Mouse (Mus musculus): ENCODE data around the gene Pds5a. TPM values are rescaled to one million over a fixed set of nuclear protein-coding genes. Genes with fewer than 3 reads are reported as not detected.

Gene Pds5a
- polyA plus RNA-seq, 1 experiment from 2014 or later, result 112 TPM

DNA sequence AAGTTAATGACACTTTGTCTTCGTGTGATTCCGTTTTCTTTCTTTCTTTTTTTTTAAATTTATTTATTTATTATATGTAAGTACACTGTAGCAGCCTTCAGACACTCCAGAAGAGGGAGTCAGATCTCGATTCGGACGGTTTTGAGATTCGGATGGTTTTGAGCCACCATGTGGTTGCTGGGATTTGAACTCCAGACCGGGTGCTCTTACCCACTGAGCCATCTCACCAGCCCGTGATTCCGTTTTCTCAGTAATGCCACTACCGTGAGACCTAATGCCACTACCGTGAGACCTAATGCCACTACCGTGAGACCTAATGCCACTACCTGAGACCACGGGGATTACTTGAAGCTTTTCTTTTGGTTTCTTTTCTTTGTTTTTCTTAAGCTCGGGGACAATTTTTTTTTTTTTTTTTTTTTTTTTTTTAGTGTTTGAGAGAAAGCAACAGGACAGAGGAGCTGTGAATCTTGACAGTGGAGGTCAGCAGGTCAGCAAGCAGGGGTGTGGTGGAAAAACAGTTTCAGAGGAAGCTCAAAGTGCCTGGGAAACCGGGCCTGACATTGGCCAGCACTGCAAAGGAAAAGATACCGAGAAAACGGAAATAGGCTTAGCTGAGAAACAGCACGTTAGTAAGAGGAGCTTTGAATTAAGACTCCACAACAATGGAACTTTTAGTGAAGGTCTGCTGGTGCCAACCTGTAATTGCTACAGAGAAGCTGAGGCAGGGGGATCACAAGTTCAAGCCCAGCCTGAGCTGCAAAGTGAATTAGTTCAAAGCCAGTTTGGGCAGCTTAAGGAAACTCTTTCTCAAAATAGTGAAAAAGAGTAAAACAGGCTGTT lies 19.2 kb upstream of the Pds5a start:
- Histone ChIP-seq H3K9me3 (ENCODE audit: control insufficient read depth, low read length) (no peaks in the 10 kb centered on the region), H3K4me3 (ENCODE audit: low read length) (no peak overlapping the region), H3K36me3 (ENCODE audit: control insufficient read depth, insufficient read depth, low read length) (no peaks in the 10 kb centered on the region), H3K9ac (ENCODE audit: low read depth, low read length) (no peak overlapping the region), H3K27me3 (ENCODE audit: control insufficient read depth, insufficient read depth, low read length) (no peaks in the 10 kb centered on the region), H3K4me2 (replicated peaks; ENCODE audit: low read depth, low read length) (no peak overlapping the region), H3K27ac (ENCODE audit: low read depth, low read length) (no peak overlapping the region), H3K4me1 (ENCODE audit: control insufficient read depth, insufficient read depth, low read length) (no peaks in the 10 kb centered on the region)
- 75% methylated on average over 18 of the region's 18 CpGs for WGBS
- no peak for ATAC-seq (ENCODE audit: low FRiP score, low TSS enrichment)

DNA sequence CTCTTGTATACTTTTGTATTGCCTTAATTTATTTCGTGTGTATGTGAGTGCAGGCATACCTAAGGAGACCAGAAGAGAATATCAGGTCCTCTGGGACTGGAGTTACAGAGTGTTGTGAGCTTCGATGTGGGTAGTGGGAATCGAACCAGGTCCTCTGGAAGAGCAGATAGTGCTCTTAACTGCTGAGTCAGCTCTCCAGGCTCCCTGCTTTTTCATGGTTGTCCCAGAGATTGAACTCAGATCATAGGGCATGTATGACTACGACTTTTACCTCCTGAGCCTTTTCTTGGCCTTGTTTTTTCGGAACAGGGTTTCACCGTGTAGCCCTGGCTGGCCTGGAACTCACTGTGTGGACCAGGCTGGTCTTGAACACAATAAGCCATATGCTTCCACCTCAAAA lies 17.0 kb upstream of the Pds5a start:
- Histone ChIP-seq H3K36me3 (ENCODE audit: control insufficient read depth, insufficient read depth, low read length) (no peaks in the 10 kb centered on the region), H3K4me2 (replicated peaks; ENCODE audit: low read depth, low read length) (no peak overlapping the region), H3K27me3 (ENCODE audit: control insufficient read depth, insufficient read depth, low read length) (no peaks in the 10 kb centered on the region), H3K9me3 (ENCODE audit: control insufficient read depth, low read length) (no peaks in the 10 kb centered on the region), H3K4me1 (ENCODE audit: control insufficient read depth, insufficient read depth, low read length) (no peaks in the 10 kb centered on the region), H3K9ac (ENCODE audit: low read depth, low read length) (no peak overlapping the region), H3K27ac (ENCODE audit: low read depth, low read length) (no peak overlapping the region), H3K4me3 (ENCODE audit: low read length) (no peak overlapping the region)
- no peak for ATAC-seq (ENCODE audit: low FRiP score, low TSS enrichment)
- WGBS, result 88% methylated on average over 6 of the region's 6 CpGs

DNA sequence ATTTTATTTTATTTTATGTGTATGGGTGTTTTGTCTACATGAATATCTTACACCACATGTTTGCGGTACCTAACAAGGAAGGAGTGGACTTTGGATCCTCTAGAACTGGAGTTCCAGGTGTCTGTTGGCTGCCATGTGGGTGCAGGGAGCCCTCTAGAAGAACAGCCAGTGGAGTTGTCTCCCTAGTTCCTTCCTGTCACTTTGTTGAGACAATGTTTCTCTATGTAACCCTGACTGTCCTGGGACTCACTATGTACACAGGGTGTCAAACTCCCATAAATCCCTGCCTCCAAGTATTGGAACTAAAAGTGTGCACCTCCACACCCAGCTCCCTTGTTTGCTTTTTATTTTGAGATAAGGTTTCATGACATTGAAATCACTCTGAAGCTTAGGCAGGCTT lies 13.4 kb upstream of the Pds5a start:
- Histone ChIP-seq H3K4me1 (ENCODE audit: control insufficient read depth, insufficient read depth, low read length) (no peaks in the 10 kb centered on the region), H3K27me3 (ENCODE audit: control insufficient read depth, insufficient read depth, low read length) (no peaks in the 10 kb centered on the region), H3K4me2 (replicated peaks; ENCODE audit: low read depth, low read length) (no peak overlapping the region), H3K9ac (ENCODE audit: low read depth, low read length) (no peak overlapping the region), H3K36me3 (ENCODE audit: control insufficient read depth, insufficient read depth, low read length) (no peaks in the 10 kb centered on the region), H3K27ac (ENCODE audit: low read depth, low read length) (no peak overlapping the region), H3K4me3 (ENCODE audit: low read length) (no peak overlapping the region), H3K9me3 (ENCODE audit: control insufficient read depth, low read length) (no peaks in the 10 kb centered on the region)
- no peak for ATAC-seq (ENCODE audit: low FRiP score, low TSS enrichment)
- WGBS, result 100% methylated on average over 1 of the region's 1 CpGs

DNA sequence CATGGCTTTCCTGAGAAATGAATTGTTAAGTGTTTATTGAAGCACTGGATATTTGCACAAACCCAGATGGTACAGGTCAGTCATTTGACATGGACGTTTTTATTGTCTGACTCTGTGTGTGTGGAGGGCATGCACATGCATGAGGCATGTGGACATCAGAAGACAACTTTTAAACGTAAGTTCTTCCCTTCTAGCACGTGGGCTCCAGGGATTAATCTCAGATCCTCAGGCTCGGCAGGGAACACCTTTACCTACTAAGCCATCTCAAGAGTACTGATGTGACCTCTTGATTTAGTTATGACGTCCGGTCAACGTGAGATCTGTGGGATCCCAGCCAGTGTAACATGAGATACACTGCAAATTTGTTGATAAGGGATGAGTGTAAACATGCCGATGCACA lies 12.2 kb upstream of the Pds5a start:
- ATAC-seq (ENCODE audit: low FRiP score, low TSS enrichment), result no peak
- no peak overlapping the region for H3K4me2 ChIP-seq (replicated peaks; ENCODE audit: low read depth, low read length)
- H3K27me3 ChIP-seq (ENCODE audit: control insufficient read depth, insufficient read depth, low read length), result no peaks in the 10 kb centered on the region
- H3K9ac ChIP-seq (ENCODE audit: low read depth, low read length), result no peak overlapping the region
- H3K9me3 ChIP-seq (ENCODE audit: control insufficient read depth, low read length), result no peaks in the 10 kb centered on the region
- no peaks in the 10 kb centered on the region for H3K4me1 ChIP-seq (ENCODE audit: control insufficient read depth, insufficient read depth, low read length)
- H3K4me3 ChIP-seq (ENCODE audit: low read length), result no peak overlapping the region
- WGBS, result 43% methylated on average over 8 of the region's 8 CpGs
- no peak overlapping the region for H3K27ac ChIP-seq (ENCODE audit: low read depth, low read length)
- H3K36me3 ChIP-seq (ENCODE audit: control insufficient read depth, insufficient read depth, low read length), result no peaks in the 10 kb centered on the region

DNA sequence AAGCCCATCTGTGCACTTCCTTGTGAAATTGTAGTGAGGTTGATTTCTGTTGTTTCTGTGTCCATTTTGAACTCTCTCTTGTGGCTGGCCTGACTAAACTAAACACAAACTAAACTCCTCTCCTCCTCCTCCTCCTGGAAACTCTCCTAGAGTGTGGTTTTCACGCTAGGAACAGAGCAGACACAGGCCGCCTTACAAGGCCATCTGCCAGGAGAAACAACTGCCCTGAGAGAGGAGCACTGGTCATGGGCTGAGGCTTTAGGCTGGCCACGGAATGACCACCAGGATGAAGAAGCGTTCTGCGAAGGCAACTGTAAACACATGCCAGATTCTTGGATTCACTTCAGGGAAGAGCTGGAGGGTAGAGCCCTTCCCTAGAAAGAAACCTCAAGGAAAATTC lies 8.9 kb upstream of the Pds5a start:
- ATAC-seq (ENCODE audit: low FRiP score, low TSS enrichment), result no peak
- Histone ChIP-seq H3K27ac (ENCODE audit: low read depth, low read length) (no peak overlapping the region), H3K4me1 (ENCODE audit: control insufficient read depth, insufficient read depth, low read length) (no peaks in the 10 kb centered on the region), H3K36me3 (ENCODE audit: control insufficient read depth, insufficient read depth, low read length) (no peaks in the 10 kb centered on the region), H3K4me2 (replicated peaks; ENCODE audit: low read depth, low read length) (no peak overlapping the region), H3K4me3 (ENCODE audit: low read length) (no peak overlapping the region), H3K9me3 (ENCODE audit: control insufficient read depth, low read length) (no peaks in the 10 kb centered on the region), H3K27me3 (ENCODE audit: control insufficient read depth, insufficient read depth, low read length) (no peaks in the 10 kb centered on the region), H3K9ac (ENCODE audit: low read depth, low read length) (no peak overlapping the region)
- 72% methylated on average over 5 of the region's 5 CpGs for WGBS

DNA sequence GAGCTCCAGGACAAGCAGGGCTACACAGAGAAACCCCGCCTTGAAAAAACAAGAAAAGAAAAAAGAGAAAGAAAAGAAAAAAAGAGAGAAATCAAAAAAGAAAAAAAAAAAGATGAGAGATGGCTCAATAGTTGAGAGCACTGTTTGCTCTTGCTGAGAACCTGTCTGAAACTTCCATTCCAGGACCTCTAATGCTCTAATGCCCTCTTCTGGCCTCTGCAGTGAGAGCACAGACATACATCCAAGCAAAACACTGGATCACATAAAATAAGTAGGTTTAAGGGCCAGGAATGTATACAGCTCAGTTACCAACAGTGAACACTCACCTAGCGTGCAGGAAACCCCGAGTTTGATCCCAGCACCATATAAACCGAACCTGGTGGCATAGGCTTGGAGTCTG lies 8.1 kb upstream of the Pds5a start:
- Histone ChIP-seq H3K4me2 (replicated peaks; ENCODE audit: low read depth, low read length) (no peak overlapping the region), H3K9ac (ENCODE audit: low read depth, low read length) (no peak overlapping the region), H3K36me3 (ENCODE audit: control insufficient read depth, insufficient read depth, low read length) (no peaks in the 10 kb centered on the region), H3K27ac (ENCODE audit: low read depth, low read length) (no peak overlapping the region), H3K27me3 (ENCODE audit: control insufficient read depth, insufficient read depth, low read length) (no peaks in the 10 kb centered on the region), H3K4me3 (ENCODE audit: low read length) (no peak overlapping the region), H3K9me3 (ENCODE audit: control insufficient read depth, low read length) (no peaks in the 10 kb centered on the region), H3K4me1 (ENCODE audit: control insufficient read depth, insufficient read depth, low read length) (no peaks in the 10 kb centered on the region)
- ATAC-seq (ENCODE audit: low FRiP score, low TSS enrichment), result no peak
- WGBS, result 72% methylated on average over 4 of the region's 4 CpGs

DNA sequence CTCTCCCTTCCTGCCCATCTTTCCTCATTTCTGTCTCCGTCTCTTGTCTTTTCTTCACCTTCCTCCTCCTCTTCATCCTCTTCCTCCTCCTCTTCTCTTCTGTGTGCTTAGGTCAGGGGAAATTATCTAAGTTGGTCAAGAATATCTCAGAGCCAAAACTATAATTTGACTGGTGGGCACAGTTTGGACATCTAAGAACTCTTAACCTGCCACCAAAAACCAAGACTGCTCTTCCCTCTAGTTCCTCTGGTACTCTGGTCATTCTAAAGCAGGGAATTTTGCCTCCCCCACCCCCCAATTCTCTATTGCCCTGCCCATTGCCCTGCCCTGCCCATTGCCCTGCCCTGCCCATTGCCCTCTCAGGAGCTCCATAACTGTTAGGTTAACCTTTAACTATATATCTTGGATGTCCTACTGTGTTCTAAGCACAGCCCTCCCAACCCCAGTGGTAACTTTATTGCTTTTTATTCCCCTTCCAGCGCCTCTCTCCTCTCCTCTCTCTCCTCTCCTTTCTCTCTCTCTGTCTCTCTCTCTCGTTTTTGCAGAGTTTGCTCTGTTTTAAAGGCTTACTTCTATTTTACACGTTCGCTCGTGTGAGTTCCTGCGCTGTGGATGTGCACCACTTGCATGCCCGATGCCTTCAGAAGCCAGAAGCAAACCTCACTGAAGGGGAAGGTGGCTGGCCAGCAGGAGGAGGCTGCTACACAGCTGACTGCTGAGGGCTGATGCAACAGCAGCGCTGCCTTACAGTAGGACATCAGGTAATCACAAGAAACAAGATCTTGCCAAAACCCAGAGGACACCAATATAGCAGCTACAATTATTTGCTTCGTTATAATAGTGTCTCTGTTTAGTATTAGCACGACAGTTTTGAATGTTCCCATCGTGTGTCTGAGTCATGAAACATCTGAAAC lies 6.9 kb upstream of the Pds5a start:
- Histone ChIP-seq H3K27ac (ENCODE audit: low read depth, low read length) (no peak overlapping the region), H3K9me3 (ENCODE audit: control insufficient read depth, low read length) (no peaks in the 10 kb centered on the region), H3K4me2 (replicated peaks; ENCODE audit: low read depth, low read length) (no peak overlapping the region), H3K4me3 (ENCODE audit: low read length) (no peak overlapping the region), H3K9ac (ENCODE audit: low read depth, low read length) (no peak overlapping the region), H3K36me3 (ENCODE audit: control insufficient read depth, insufficient read depth, low read length) (no peaks in the 10 kb centered on the region), H3K4me1 (ENCODE audit: control insufficient read depth, insufficient read depth, low read length) (no peaks in the 10 kb centered on the region), H3K27me3 (ENCODE audit: control insufficient read depth, insufficient read depth, low read length) (no peaks in the 10 kb centered on the region)
- WGBS, result 67% methylated on average over 12 of the region's 12 CpGs
- ATAC-seq (ENCODE audit: low FRiP score, low TSS enrichment), result no peak

DNA sequence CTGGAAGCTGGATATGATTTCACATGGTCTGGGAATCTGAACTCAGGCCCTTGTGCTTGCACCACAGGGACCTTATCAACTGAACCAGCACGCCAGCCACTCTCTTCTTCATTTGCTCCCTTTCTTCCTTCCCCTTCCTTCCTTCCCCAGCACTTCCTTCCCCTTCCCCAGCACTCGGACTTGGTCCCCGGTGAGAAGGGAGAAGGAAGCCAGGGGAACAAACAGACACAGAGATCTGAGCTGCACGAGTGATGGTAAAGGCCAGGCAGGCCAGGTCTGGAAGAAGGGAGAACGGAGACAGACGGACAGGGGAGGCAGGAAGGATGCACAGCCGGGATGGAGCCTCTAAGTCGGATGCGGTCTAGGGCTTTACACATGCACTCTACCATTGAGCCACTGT lies 5.2 kb upstream of the Pds5a start:
- no peak overlapping the region for H3K4me3 ChIP-seq (ENCODE audit: low read length)
- H3K27ac ChIP-seq (ENCODE audit: low read depth, low read length), result no peak overlapping the region
- no peaks in the 10 kb centered on the region for H3K27me3 ChIP-seq (ENCODE audit: control insufficient read depth, insufficient read depth, low read length)
- no peaks in the 10 kb centered on the region for H3K36me3 ChIP-seq (ENCODE audit: control insufficient read depth, insufficient read depth, low read length)
- H3K4me1 ChIP-seq (ENCODE audit: control insufficient read depth, insufficient read depth, low read length), result no peaks in the 10 kb centered on the region
- 77% methylated on average over 9 of the region's 9 CpGs for WGBS
- H3K4me2 ChIP-seq (replicated peaks; ENCODE audit: low read depth, low read length), result no peak overlapping the region
- H3K9me3 ChIP-seq (ENCODE audit: control insufficient read depth, low read length), result no peaks in the 10 kb centered on the region
- H3K9ac ChIP-seq (ENCODE audit: low read depth, low read length), result no peak overlapping the region
- ATAC-seq (ENCODE audit: low FRiP score, low TSS enrichment), result no peak

DNA sequence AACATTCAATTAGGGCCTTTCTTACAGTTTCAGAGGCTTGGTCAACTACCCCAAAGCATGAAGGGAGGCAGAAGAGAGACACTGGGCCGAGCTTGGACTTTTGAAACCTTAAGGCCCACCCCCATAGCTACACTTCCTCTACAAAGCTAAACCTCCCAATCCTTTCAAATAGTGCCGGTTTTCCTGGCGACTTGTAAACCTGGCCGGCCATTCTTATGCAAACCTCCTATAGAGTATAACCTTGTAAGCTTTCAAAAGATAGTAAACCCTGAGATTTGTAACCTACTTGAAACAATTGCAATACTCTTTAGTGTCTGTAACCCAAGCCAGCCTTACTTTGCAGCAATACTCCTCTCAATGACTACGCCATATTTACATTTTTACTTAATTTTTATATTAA lies 2.0 kb upstream of the Pds5a start:
- Histone ChIP-seq H3K27me3 (ENCODE audit: control insufficient read depth, insufficient read depth, low read length) (no peaks in the 10 kb centered on the region), H3K4me3 (ENCODE audit: low read length) (no peak overlapping the region), H3K4me1 (ENCODE audit: control insufficient read depth, insufficient read depth, low read length) (peaks cover 6% of the 10 kb centered on the region), H3K36me3 (ENCODE audit: control insufficient read depth, insufficient read depth, low read length) (no peaks in the 10 kb centered on the region; the same call in 1 of the 2 replicates), H3K27ac (ENCODE audit: low read depth, low read length) (no peak overlapping the region), H3K4me2 (replicated peaks; ENCODE audit: low read depth, low read length) (no peak overlapping the region), H3K9me3 (ENCODE audit: control insufficient read depth, low read length) (no peaks in the 10 kb centered on the region), H3K9ac (ENCODE audit: low read depth, low read length) (no peak overlapping the region)
- WGBS, result 91% methylated on average over 5 of the region's 5 CpGs
- no peak for ATAC-seq (ENCODE audit: low FRiP score, low TSS enrichment)
